Mouse (Mus musculus): ENCODE data around the gene Dusp23. TPM values are rescaled to one million over a fixed set of nuclear protein-coding genes. Genes with fewer than 3 reads are reported as not detected.

Gene Dusp23
- 10 to 100 TPM in 3 of 4 experiments, 1 to 10 TPM in 1; 8.5 to 14.0 (median 11.5) TPM for total RNA-seq (2022)

DNA sequence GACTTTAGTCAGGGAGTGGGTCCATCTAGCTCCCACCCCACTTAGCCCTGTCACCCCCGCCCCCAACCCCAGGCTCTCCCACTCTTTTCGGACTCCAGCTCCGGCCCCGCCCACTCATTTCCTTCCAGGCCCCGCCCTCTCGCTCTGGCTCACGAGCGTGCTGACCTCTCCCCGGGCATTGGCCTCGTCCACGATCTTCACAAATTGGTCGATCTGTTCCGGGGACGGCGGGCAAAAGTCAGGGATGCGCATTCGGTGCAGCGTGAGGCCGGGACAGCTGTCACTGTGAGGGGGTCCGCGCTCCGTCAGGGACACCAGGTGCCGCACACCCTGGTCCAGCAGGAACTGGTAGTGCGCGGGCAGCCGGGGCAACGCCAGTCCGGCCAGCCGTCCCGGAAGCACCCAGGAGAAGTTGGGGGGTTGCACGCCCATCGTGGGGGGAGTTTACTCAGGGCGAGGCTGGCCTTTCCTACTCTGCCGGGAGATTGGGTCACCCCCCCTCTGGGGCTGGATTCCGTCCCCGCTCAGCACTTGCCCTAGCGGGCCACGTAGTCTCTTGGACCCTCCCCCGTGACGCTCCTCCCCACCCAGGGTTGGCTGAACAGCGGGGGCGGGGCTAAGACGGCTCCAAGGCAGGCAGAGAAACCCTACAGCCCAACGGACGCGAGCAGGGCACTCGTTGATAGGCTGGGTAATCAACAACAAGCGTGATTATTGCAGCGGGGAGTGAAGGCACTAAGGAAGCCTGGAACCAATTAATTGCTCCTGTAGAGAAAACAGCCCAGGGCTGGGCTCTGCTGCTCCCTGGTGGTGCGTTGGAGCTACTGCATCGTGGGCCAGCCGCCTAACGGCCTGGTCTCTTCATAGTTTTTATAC, at the start of gene Dusp23:
TSS of gene Dusp23 (minus strand) at position 512 of the 876 bp plus-strand sequence.
- DNase-seq (ENCODE audit: low spot score) = peak; percentile 97

DNA sequence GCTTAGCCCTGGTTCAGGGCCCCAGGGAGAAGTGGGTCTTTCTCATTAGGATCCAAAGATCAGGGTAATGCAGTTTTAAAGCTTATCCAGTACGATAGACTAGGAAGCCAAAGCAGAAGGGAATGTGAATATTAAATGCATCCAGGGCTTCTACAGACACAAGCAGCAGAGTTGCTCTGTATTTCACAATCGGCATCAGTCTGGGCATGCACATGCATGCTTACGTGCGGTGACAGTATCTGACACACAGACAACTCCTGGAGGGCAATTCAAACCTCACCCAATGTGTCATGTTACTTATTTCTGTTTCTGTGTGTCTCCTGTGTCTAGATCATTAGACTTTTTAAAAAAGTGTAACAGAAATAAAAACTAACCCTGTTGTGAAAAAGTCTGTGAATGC, 48.0 kb upstream of the Dusp23 start:
- no peak for DNase-seq (ENCODE audit: low spot score)

- no peak for DNase-seq (ENCODE audit: low spot score)
Measured at GRCm38 (mm10) chr1:172670716-172671115, 38.0 kb upstream of the Dusp23 start.

GRCm38 (mm10) chr1:172667597-172667996, 34.8 kb upstream of the Dusp23 start:
- DNase-seq (ENCODE audit: low spot score) = no peak

DNA sequence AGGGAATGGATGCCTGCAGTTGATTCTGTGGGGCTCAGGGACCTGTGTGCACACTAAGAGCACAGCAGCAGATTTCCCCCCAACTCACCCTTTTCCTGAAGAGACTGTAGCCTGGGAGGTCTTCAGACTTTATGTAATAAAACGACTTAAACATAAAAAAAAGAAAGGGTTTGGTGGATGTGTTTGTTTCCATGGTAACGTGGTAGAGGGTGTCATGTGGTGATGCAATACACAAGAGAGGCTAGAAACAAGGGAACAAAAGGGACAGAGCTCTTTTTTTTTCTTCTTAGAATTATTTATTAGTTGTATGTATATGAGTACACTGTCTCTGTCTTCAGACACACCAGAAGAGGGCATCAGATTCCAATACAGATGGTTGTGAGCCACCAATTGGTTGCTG, 32.7 kb upstream of the Dusp23 start:
- no peak for DNase-seq (ENCODE audit: low spot score)

GRCm38 (mm10) chr1:172659688-172660087, 26.9 kb upstream of the Dusp23 start:
- DNase-seq (ENCODE audit: low spot score) = no peak

GRCm38 (mm10) chr1:172657266-172657665, 24.5 kb upstream of the Dusp23 start:
- no peak for DNase-seq (ENCODE audit: low spot score)

DNA sequence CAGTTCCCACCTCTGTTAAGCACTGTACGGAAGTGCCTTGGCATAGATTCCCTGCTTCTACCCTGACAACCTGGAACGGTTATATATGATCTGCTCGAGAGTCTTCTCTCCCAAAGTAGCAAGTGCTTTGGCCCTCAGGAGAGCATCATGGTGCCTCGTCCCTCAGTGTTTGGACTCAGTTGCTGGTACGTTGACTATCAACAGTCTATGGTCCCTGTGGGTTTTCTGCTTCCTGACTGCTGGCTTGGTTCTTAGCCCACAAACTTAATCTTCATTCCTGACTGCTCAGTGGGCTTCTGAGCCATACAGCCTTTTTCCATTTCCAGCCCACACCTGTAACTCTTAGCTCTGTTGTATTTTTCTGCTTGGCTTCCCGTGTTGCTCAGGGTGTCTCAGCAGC, 21.1 kb upstream of the Dusp23 start:
- DNase-seq (ENCODE audit: low spot score) = no peak

DNA sequence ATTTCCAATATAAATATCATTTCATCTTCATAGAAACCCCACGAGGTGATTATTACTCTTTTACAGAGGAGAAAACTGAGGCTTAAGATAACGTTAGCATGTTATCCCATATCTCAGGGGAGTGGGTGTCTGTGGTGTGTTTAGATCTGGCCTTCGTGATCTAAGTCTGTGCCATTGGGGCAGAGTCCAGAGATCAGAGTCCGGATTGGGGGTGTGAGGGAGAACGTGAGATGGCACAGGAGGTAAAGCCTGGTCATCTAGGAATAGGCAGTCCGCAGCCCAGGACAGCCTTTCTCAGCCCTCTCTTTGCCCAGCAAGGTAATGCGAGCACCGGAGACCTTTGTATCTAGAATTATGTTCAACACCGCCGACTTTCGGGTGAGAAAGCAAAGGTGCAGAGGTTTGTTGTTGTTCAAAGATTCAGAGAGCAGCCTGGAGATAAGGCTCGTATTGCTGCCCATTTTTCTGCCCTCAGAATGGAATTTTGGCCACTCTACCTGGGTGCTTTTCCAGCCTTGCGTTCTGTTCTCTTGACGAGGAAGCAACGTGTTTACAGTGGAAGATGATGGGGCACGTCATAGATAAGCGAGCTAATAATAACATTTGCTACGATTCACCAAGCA, 19.4 kb upstream of the Dusp23 start:
- DNase-seq (ENCODE audit: low spot score) = no peak

- no peak for DNase-seq (ENCODE audit: low spot score)
Measured at GRCm38 (mm10) chr1:172651288-172651987, 18.7 kb upstream of the Dusp23 start.

DNA sequence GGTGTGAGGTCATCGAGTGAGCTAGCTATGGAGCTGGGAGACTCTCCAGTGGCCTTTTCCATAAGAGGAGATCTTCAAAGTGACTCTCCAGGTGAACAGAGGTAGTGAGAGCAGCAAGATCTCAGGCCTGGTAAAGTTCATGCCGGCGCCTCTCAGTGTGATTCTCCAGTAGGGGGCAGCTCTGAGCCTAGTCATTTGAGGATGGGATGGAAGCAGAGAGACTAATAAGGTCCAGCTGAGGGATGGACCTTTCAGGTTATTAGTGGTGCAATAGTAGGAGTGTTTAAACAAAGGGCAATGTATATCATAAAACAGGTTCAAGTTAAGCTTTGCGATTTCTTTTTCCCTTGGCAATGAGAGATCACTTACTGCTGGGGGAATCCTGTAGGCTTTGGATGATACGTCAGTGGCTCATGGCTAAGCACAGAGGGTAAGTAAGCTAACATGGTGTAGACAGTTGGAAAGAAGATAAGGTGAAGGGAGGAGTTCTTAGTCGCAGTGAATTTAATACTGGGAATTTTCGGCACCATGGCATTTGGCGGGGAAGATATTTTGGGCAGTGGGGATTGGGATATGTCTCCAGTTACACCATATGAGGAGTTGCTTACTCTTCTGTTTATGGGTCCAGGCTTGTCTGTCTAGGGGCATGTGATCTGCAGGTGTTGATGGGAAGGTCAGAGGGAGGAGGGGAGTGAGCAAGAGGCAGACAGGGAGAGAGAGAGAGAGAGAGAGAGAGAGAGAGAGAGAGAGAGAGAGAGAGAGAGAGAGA, 17.9 kb upstream of the Dusp23 start:
- no peak for DNase-seq (ENCODE audit: low spot score)

DNA sequence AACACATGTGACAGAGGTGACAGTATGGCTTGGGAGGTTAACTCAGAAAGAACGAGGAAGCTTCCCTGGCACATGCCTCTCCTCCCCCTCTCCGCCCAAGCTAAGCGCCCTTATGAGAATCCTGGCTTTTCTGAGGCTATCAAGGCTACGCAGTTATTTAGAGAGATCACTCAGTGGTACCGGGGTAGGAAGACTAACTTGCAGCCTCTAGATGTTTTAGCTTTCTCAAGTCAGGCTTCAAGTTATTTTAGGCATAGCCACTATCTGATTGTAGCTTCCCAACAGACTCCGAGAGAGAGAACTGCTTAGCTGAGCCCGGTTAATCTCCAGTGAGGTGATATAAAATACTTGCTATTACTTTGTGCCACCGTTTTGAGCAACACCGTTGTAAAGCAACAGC, 16.6 kb upstream of the Dusp23 start:
- no peak for DNase-seq (ENCODE audit: low spot score)

DNA sequence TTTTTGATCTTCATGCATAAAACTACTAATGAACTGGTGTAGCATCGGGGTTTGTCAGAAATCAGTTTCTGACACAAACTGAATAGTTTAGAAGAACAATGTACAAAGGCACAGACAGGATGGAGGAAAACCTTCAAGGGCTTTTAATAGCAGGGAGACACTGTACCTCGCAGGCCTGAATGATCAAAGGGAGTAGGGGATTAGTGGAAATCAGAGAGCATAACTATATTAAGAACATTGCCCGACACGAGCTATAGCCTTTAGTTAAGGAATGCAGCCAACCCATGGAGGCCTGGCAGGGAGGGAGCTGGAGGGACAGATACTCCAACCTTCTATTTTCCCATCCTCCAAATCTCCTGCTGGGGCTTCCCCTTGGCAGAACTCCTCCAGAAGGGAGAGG, 14.5 kb upstream of the Dusp23 start:
- no peak for DNase-seq (ENCODE audit: low spot score)

GRCm38 (mm10) chr1:172638781-172639180, 6.0 kb upstream of the Dusp23 start:
- no peak for DNase-seq (ENCODE audit: low spot score)

GRCm38 (mm10) chr1:172637801-172638200, 5.0 kb upstream of the Dusp23 start:
- DNase-seq (ENCODE audit: low spot score) = no peak

- no peak for DNase-seq (ENCODE audit: low spot score)
Measured at GRCm38 (mm10) chr1:172636266-172636665, 3.5 kb upstream of the Dusp23 start.

- DNase-seq (ENCODE audit: low spot score) = peak; percentile 45
Measured at GRCm38 (mm10) chr1:172635258-172635657, 2.5 kb upstream of the Dusp23 start.

DNA sequence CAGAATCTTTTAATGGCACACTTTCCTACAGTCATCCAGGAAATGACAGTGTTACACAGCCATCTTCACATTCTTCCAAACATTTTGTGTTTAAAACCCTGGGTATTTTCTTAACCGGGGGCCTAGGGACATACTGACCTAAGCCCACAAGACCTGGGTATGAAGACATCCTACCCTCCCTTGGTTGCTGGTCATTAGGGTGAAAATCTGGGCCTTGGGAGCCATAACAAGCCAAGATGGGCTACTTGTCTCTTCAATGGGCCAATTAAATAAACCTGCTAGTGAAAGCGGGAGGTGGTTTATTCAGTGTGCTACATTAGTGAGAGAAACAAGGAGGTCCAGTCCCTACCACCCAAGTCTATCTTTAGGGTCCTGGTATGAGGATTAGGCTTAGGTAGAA, 1.4 kb upstream of the Dusp23 start:
- no peak for DNase-seq (ENCODE audit: low spot score)

DNA sequence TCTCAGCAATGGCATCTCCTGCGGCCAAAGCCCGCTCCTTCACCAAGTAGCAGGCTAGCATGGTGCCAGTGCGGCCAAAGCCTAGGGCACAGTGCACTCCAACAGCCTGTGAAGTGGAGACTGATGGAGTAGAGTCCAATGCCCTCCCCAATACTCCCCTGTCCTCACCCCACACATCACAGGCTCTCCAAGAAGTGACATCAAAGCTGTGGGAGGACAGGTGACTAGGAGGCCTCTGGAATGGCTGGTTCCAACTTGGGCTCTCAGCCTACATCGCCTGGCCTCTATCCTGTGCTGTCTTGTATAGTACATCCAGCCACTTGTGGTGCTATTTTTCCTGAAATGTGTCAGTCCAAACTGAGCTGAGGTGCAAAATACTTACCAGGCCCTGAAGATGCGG, 1.0 kb downstream of the Dusp23 start:
- no peak for DNase-seq (ENCODE audit: low spot score)

DNA sequence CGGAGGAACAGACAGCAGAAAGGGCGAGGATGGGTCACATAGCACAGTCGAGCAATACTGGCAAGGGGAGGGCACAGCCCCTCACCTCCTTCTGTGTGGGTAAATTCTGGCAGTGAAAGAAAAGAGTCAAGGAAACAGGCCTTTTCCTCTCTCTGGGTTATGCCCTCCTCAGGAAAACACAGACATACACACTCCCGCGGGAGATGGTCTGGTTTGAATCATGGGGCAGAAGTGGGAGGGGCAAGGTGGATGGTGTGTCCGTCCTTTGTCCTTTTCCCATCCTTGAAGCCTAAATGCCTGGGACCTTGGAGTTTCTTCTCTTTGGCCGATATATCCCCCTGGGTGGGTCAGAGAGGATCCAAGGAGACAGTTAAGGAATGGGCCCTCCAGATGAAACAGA, 2.9 kb downstream of the Dusp23 start:
- no peak for DNase-seq (ENCODE audit: low spot score)

- no peak for DNase-seq (ENCODE audit: low spot score)
Measured at GRCm38 (mm10) chr1:172626306-172626705, 6.5 kb downstream of the Dusp23 start.

GRCm38 (mm10) chr1:172624081-172624480, 8.7 kb downstream of the Dusp23 start:
- no peak for DNase-seq (ENCODE audit: low spot score)
